Mouse (Mus musculus) intestine, embryonic 15.5 days (tissue): ENCODE results near the gene Wdr83. TPM values are rescaled to one million over a fixed set of nuclear protein-coding genes. Genes with fewer than 3 reads are reported as not detected.

Experiments used
- ATAC-seq: fragments of 200-750 bp; cut with Nextera tagmentation; 2 replicates; pipeline ENCODE4 v1.8.0; 2017; ENCODE audit warnings: moderate TSS enrichment, moderate library complexity
- H3K27ac ChIP-seq: fragments of 300-500 bp; sonication (generic); 2 replicates; pipeline ENCODE4 v1.5.1; 2015; ENCODE audit warnings: mild to moderate bottlenecking, inconsistent platforms
- H3K27me3 ChIP-seq: fragments of 300-500 bp; sonication (generic); replicated peaks from 2 replicates; pipeline ENCODE4 v1.6.1; 2015; ENCODE audit warnings: inconsistent platforms
- H3K36me3 ChIP-seq: fragments of 300-500 bp; sonication (generic); 2 replicates; pipeline ENCODE4 v1.6.1; 2015; ENCODE audit warnings: inconsistent platforms
- H3K4me1 ChIP-seq: fragments of 300-500 bp; sonication (generic); replicated peaks from 2 replicates; pipeline ENCODE4 v1.6.1; 2015; ENCODE audit warnings: inconsistent platforms
- H3K4me2 ChIP-seq: fragments of 300-500 bp; sonication (generic); replicated peaks from 2 replicates; pipeline ENCODE4 v1.6.1; 2015; ENCODE audit warnings: mild to moderate bottlenecking, inconsistent platforms
- H3K4me3 ChIP-seq: fragments of 300-500 bp; sonication (generic); replicated peaks from 2 replicates; pipeline ENCODE4 v1.5.1; 2015; ENCODE audit warnings: inconsistent platforms
- H3K9ac ChIP-seq: fragments of 300-500 bp; sonication (generic); 2 replicates; pipeline ENCODE4 v1.6.1; 2015; ENCODE audit warnings: inconsistent platforms
- H3K9me3 ChIP-seq: fragments of 300-500 bp; sonication (generic); 2 replicates; pipeline ENCODE4 v1.6.1; 2016; ENCODE audit warnings: inconsistent platforms
- WGBS: fragments of 180-500 bp; shearing (Covaris S2); methylation state at CpG from one replicate; pipeline ENCODE4 v1.1.7; 2015; 5-methylcytosine and 5-hydroxymethylcytosine counted together
- polyA plus RNA-seq: library from polyadenylated mRNA; unstranded; fragments of >200 nt; fragmentation: Nextera tagmentation; extraction: Ambion mirVana; gene quantifications from 2 replicates; pipeline ENCODE4 v1.2.1, GENCODE M21; 2015

Gene Wdr83
- polyA plus RNA-seq, 1 experiment from 2014 or later, result 35.7 TPM

- ATAC-seq, result no peak
- no peak overlapping the region for H3K9ac ChIP-seq
- WGBS, result 88% methylated on average over 10 of the region's 10 CpGs
- H3K4me2 ChIP-seq, result no peak overlapping the region
- H3K4me3 ChIP-seq, result no peak overlapping the region
- H3K9me3 ChIP-seq, result no peaks in the 10 kb centered on the region
- H3K4me1 ChIP-seq, result peaks cover 9% of the 10 kb centered on the region; the same call in 1 of the 2 replicates
- H3K27ac ChIP-seq, result no peak overlapping the region
- H3K36me3 ChIP-seq, result peaks cover 21% of the 10 kb centered on the region
- no peaks in the 10 kb centered on the region for H3K27me3 ChIP-seq
Observed at GRCm38 (mm10) chr8:85074617-85075016, 6.5 kb downstream of the Wdr83 start.

DNA sequence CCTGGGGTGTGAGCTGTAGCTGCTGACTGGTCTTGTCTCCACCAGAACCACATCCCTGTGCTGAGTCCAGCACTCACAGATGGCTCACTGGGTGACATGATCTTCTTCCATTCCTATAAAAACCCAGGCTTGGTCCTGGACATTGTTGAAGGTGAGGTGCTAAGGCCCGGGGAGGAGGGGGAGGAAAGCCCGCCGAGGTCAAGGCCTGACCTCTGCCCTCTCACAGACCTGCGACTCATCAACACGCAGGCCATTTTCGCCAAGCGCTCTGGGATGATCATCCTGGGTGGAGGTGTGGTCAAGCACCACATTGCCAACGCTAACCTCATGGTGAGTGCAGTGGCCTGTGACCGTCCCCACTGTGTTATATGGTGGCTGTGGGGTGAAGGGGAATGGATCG, 6.9 kb downstream of the Wdr83 start:
- no peaks in the 10 kb centered on the region for H3K9me3 ChIP-seq

GRCm38 (mm10) chr8:85073041-85073612, 8.0 kb downstream of the Wdr83 start:
- no peaks in the 10 kb centered on the region for H3K9me3 ChIP-seq
- H3K4me2 ChIP-seq, result no peak overlapping the region
- H3K27me3 ChIP-seq, result no peaks in the 10 kb centered on the region
- no peak overlapping the region for H3K27ac ChIP-seq
- peaks cover 9% of the 10 kb centered on the region; the same call in 1 of the 2 replicates for H3K4me1 ChIP-seq
- H3K4me3 ChIP-seq, result no peak overlapping the region
- no peak overlapping the region for H3K9ac ChIP-seq
- peaks cover 17% of the 10 kb centered on the region for H3K36me3 ChIP-seq
- ATAC-seq, result no peak
- 90% methylated on average over 15 of the region's 15 CpGs for WGBS

More for the DNA sequence above, 6.9 kb downstream of the Wdr83 start:
- Histone ChIP-seq H3K36me3 (peaks cover 21% of the 10 kb centered on the region), H3K27ac (no peak overlapping the region), H3K27me3 (no peaks in the 10 kb centered on the region), H3K4me2 (no peak overlapping the region), H3K4me3 (no peak overlapping the region), H3K9ac (no peak overlapping the region), H3K4me1 (peaks cover 9% of the 10 kb centered on the region; the same call in 1 of the 2 replicates)
- 71% methylated on average over 10 of the region's 10 CpGs for WGBS
- no peak for ATAC-seq

- 37% methylated on average over 9 of the region's 9 CpGs for WGBS
Observed at GRCm38 (mm10) chr8:85072364-85072929, 8.7 kb downstream of the Wdr83 start.

GRCm38 (mm10) chr8:85071514-85072281, 9.4 kb downstream of the Wdr83 start, which contains the start of gene Dhps:
Gene Dhps, plus strand, starts transcription at chr8:85071757.
- Histone ChIP-seq H3K4me3 (peak within 1 kb of the TSS; percentile 97), H3K36me3 (peaks cover 17% of the 10 kb centered on the region), H3K27ac (peak within 1 kb of the TSS; percentile 97), H3K9ac (peak within 1 kb of the TSS; percentile 90), H3K27me3 (no peaks in the 10 kb centered on the region), H3K4me2 (peak within 1 kb of the TSS; percentile 73), H3K9me3 (no peaks in the 10 kb centered on the region), H3K4me1 (peaks cover 9% of the 10 kb centered on the region; the same call in 1 of the 2 replicates)
- ATAC-seq, result peak; percentile 93
- WGBS, result under 1% methylated on average over 68 of the region's 68 CpGs

More at GRCm38 (mm10) chr8:85072364-85072929, 8.7 kb downstream of the Wdr83 start:
- 0 out of 2 replicates have a peak, but pooled peaks have one; percentile 17 for ATAC-seq
- no peaks in the 10 kb centered on the region for H3K27me3 ChIP-seq
- peak overlapping the region; percentile 97 for H3K4me3 ChIP-seq
- H3K4me2 ChIP-seq, result peak overlapping the region; percentile 73
- H3K9ac ChIP-seq, result peak overlapping the region; percentile 90
- peaks cover 17% of the 10 kb centered on the region for H3K36me3 ChIP-seq
- H3K9me3 ChIP-seq, result no peaks in the 10 kb centered on the region
- H3K4me1 ChIP-seq, result peaks cover 9% of the 10 kb centered on the region; the same call in 1 of the 2 replicates
- peak overlapping the region; percentile 97; the same call in 1 of the 2 replicates for H3K27ac ChIP-seq

- peak overlapping the region; percentile 97 for H3K4me3 ChIP-seq
- peak overlapping the region; percentile 73 for H3K4me2 ChIP-seq
- no peaks in the 10 kb centered on the region for H3K27me3 ChIP-seq
- H3K9me3 ChIP-seq, result no peaks in the 10 kb centered on the region
- H3K4me1 ChIP-seq, result peaks cover 9% of the 10 kb centered on the region; the same call in 1 of the 2 replicates
- ATAC-seq, result no peak
- peak overlapping the region; percentile 97 for H3K27ac ChIP-seq
- peaks cover 17% of the 10 kb centered on the region for H3K36me3 ChIP-seq
- 73% methylated on average over 5 of the region's 5 CpGs for WGBS
- no peak overlapping the region for H3K9ac ChIP-seq
Observed at GRCm38 (mm10) chr8:85071041-85071440, 10.1 kb downstream of the Wdr83 start.

DNA sequence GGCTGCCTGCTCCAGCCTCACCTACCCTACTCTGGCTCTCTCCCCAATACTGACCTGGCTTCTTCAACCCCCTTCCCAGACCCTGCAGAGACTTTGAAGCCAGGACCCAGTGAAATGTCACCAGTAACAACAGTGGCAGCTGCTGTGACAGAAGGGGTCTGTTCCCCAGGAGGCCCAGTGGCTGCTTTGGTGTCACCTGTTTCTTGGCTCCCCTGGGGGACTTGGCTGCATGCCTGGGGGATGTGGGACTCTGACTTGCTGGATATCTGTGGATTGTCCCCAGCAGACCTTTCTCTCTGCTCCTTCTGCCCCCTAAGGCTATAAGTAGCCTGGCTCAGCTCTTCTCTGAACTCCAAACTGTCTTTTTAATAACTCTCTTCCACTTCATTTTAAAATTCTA, 13.1 kb downstream of the Wdr83 start, which contains the start of gene Gm5741:
Gene Gm5741, minus strand, starts transcription at position 1 of the 400 bp plus-strand sequence.
- H3K4me2 ChIP-seq, result no peak within 1 kb of the TSS
- no peaks in the 10 kb centered on the region for H3K36me3 ChIP-seq
- no peak within 1 kb of the TSS for H3K9ac ChIP-seq
- H3K27ac ChIP-seq, result no peak within 1 kb of the TSS
- no peaks in the 10 kb centered on the region for H3K9me3 ChIP-seq
- H3K27me3 ChIP-seq, result no peaks in the 10 kb centered on the region
- ATAC-seq, result no peak
- H3K4me3 ChIP-seq, result no peak within 1 kb of the TSS
- H3K4me1 ChIP-seq, result peaks cover 9% of the 10 kb centered on the region; the same call in 1 of the 2 replicates

DNA sequence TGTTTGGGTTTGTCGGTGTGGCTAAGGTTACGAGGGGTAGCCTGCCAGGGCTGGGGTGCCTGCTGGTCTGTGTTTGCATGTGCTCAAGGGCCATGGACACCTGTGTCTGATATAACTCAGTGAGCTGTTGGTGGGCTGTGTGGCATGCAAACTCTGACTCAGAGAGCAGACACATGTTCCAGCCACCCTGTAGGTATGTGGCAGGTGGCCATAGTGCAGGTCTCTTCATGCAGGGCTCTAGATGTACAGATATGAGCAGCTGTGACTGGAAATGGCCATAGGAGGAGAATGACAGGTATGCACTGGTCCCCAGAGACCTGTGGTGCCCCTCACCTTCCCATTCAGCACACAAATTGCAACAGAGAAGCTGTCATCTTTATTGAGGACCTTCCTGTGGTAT, 14.0 kb downstream of the Wdr83 start:
- Histone ChIP-seq H3K4me2 (no peak overlapping the region), H3K27ac (no peak overlapping the region), H3K27me3 (no peaks in the 10 kb centered on the region), H3K4me3 (no peak overlapping the region), H3K9me3 (no peaks in the 10 kb centered on the region), H3K4me1 (peaks cover 4% of the 10 kb centered on the region; the same call in 1 of the 2 replicates), H3K36me3 (no peaks in the 10 kb centered on the region), H3K9ac (no peak overlapping the region)
- 95% methylated on average over 2 of the region's 2 CpGs for WGBS
- ATAC-seq, result no peak

DNA sequence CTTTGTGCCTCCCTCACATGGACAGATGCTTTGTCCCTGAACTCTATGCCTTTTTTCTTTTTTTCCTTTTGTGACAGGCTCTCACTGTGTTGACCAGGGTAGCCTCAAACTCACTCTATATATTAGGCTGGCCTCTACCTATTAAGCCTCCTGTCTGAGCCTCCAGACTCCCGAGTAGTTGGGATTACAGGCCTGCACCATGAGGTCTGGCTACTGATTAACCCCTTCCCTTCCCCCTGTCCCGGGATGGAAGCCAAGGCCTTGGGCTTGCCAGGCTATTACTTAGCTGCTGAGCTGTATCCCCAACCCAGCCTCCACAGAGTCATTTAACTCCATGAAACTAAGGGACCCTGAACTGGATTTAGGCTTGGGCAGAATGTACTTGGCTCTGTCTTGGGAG, 15.9 kb downstream of the Wdr83 start:
- H3K9me3 ChIP-seq, result no peaks in the 10 kb centered on the region
- WGBS, result 18% methylated on average over 2 of the region's 2 CpGs
- no peak overlapping the region for H3K9ac ChIP-seq
- ATAC-seq, result peak; percentile 48
- H3K27ac ChIP-seq, result no peak overlapping the region
- no peaks in the 10 kb centered on the region for H3K27me3 ChIP-seq
- 0 out of 2 replicates have a peak, but pooled peaks cover 11% of the 10 kb centered on the region for H3K4me1 ChIP-seq
- no peaks in the 10 kb centered on the region for H3K36me3 ChIP-seq
- no peak overlapping the region for H3K4me2 ChIP-seq
- H3K4me3 ChIP-seq, result no peak overlapping the region

GRCm38 (mm10) chr8:85062603-85063002, 18.5 kb downstream of the Wdr83 start:
- no peak for ATAC-seq
- H3K9ac ChIP-seq, result no peak overlapping the region
- H3K4me1 ChIP-seq, result 0 out of 2 replicates have a peak, but pooled peaks cover 11% of the 10 kb centered on the region
- no peak overlapping the region for H3K27ac ChIP-seq
- no peaks in the 10 kb centered on the region for H3K27me3 ChIP-seq
- H3K4me3 ChIP-seq, result no peak overlapping the region
- H3K9me3 ChIP-seq, result no peaks in the 10 kb centered on the region
- no peaks in the 10 kb centered on the region for H3K36me3 ChIP-seq
- 97% methylated on average over 4 of the region's 4 CpGs for WGBS
- H3K4me2 ChIP-seq, result no peak overlapping the region

DNA sequence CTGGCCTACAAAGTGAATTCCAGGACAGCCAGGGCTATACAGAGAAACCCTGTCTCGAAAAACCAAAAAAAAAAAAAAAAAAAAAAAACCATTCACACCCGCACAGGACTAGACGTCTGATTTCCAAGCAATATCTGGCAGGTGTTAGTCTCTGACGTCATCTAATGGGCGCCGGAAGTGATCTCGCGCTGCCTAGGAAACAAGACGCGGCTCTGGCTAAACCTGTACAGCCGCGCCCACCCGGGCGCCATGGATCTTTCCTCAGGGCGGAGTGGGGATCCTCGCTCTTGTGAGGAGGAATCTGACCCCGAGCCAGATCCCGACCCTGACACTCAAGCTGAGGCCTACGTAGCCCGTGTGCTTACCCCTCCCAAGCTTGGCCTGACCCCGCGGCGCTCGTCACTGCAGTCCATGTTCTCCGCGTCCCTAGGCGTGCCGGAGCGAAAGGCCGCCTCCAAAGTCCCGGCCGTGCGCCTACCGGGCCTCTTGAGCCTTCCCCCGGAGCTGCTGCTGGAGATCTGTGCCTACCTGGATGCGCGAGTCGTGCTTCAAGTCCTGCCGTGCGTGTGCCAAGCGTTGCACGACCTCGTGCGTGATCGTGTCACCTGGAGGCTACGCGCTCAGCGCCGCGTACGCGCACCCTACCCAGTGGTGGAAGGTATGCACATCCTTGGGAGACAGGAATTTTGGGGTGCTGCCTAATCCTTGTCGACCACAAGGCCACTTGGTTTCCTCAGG, 21.1 kb downstream of the Wdr83 start, which contains the start of gene Fbxw9:
Gene Fbxw9, plus strand, starts transcription at position 177 of the 738 bp plus-strand sequence.
- WGBS, result under 1% methylated on average over 53 of the region's 53 CpGs
- Histone ChIP-seq H3K36me3 (peaks cover 13% of the 10 kb centered on the region), H3K9ac (peak within 1 kb of the TSS; percentile 67), H3K4me3 (peak within 1 kb of the TSS; percentile 83), H3K27me3 (no peaks in the 10 kb centered on the region), H3K4me2 (peak within 1 kb of the TSS; percentile 94), H3K9me3 (no peaks in the 10 kb centered on the region), H3K4me1 (0 out of 2 replicates have a peak, but pooled peaks cover 11% of the 10 kb centered on the region), H3K27ac (peak within 1 kb of the TSS; percentile 34; the same call in 1 of the 2 replicates)
- peak; percentile 95 for ATAC-seq
